Mouse (Mus musculus) forebrain, embryonic 10.5 days (tissue): ENCODE measurements around the gene Nosip. TPM values are rescaled to one million over a fixed set of nuclear protein-coding genes. Genes with fewer than 3 reads are reported as not detected.
"Not testable (repeated sequence)": the region's sequence is repeated elsewhere in the genome, so short reads cannot be mapped to it uniquely, and the experiment has no call there.

Experiments
- DNase-seq: peaks from one replicate; pipeline ENCODE4 v3.0.0-alpha.2; 2017; ENCODE audit warnings: low spot score; ENCODE audit errors: extremely low spot score
- H3K27ac ChIP-seq: fragments of 300-500 bp; sonication (generic); 2 replicates; pipeline ENCODE4 v1.5.1; 2016; ENCODE audit warnings: mild to moderate bottlenecking
- H3K27me3 ChIP-seq: fragments of 300-500 bp; sonication (generic); 2 replicates; pipeline ENCODE4 v1.6.1; 2016; ENCODE audit warnings: mild to moderate bottlenecking; ENCODE audit not compliant: poor library complexity, severe bottlenecking
- H3K36me3 ChIP-seq: fragments of 300-500 bp; sonication (generic); replicated peaks from 2 replicates; pipeline ENCODE4 v1.6.1; 2016; ENCODE audit warnings: mild to moderate bottlenecking, moderate library complexity
- H3K4me1 ChIP-seq: fragments of 300-500 bp; sonication (generic); 2 replicates; pipeline ENCODE4 v1.6.1; 2016
- H3K4me3 ChIP-seq: fragments of 300-500 bp; sonication (generic); 2 replicates; pipeline ENCODE4 v1.5.1; 2016; ENCODE audit warnings: mild to moderate bottlenecking, moderate library complexity
- H3K9me3 ChIP-seq: fragments of 300-500 bp; sonication (generic); 2 replicates; pipeline ENCODE4 v1.6.1; 2016; ENCODE audit warnings: mild to moderate bottlenecking, moderate library complexity
- WGBS: fragments of 180-500 bp; shearing (Covaris S2); methylation state at CpG from one replicate; pipeline ENCODE4 v1.1.7; 2016; 5-methylcytosine and 5-hydroxymethylcytosine counted together
- polyA plus RNA-seq: library from polyadenylated mRNA; unstranded; fragments of >200 nt; fragmentation: Nextera tagmentation; extraction: Ambion mirVana; gene quantifications from 2 replicates; pipeline ENCODE4 v1.2.1, GENCODE M21; 2016

Gene Nosip
- polyA plus RNA-seq, 1 experiment from 2014 or later, result 67.6 TPM

GRCm38 (mm10) chr7:45102441-45102840 is 40.2 kb downstream of the Nosip start:
- Histone ChIP-seq H3K36me3 (no peaks in the 10 kb centered on the region), H3K4me3 (no peak overlapping the region), H3K4me1 (peaks cover 34% of the 10 kb centered on the region), H3K27ac (peak overlapping the region; percentile 40), H3K27me3 (no peaks in the 10 kb centered on the region), H3K9me3 (no peaks in the 10 kb centered on the region)
- 91% methylated on average over 11 of the region's 11 CpGs for WGBS
- no peak for DNase-seq

- peak overlapping the region; percentile 72 for H3K27ac ChIP-seq
- WGBS, result 80% methylated on average over 9 of the region's 9 CpGs
- H3K9me3 ChIP-seq, result no peaks in the 10 kb centered on the region
- H3K4me3 ChIP-seq, result no peak overlapping the region
- no peaks in the 10 kb centered on the region for H3K36me3 ChIP-seq
- no peak for DNase-seq
- peaks cover 32% of the 10 kb centered on the region for H3K4me1 ChIP-seq
- H3K27me3 ChIP-seq, result no peaks in the 10 kb centered on the region
Measured at GRCm38 (mm10) chr7:45102940-45103585, 40.8 kb downstream of the Nosip start.

GRCm38 (mm10) chr7:45103652-45104180 is 41.5 kb downstream of the Nosip start, which contains the start of gene Fcgrt:
Gene Fcgrt (minus strand): TSS chr7:45103851.
- Histone ChIP-seq H3K4me1 (peaks cover 32% of the 10 kb centered on the region), H3K9me3 (no peaks in the 10 kb centered on the region), H3K36me3 (no peaks in the 10 kb centered on the region), H3K4me3 (no peak within 1 kb of the TSS), H3K27ac (peak within 1 kb of the TSS; percentile 72), H3K27me3 (no peaks in the 10 kb centered on the region)
- 80% methylated on average over 7 of the region's 7 CpGs for WGBS
- DNase-seq, result no peak

- Histone ChIP-seq H3K27ac (0 out of 2 replicates have a peak overlapping the region, but pooled peaks have one; percentile 20), H3K4me1 (peaks cover 32% of the 10 kb centered on the region), H3K4me3 (no peak overlapping the region), H3K36me3 (no peaks in the 10 kb centered on the region), H3K9me3 (no peaks in the 10 kb centered on the region), H3K27me3 (no peaks in the 10 kb centered on the region)
- WGBS, result 84% methylated on average over 5 of the region's 5 CpGs
- no peak for DNase-seq
Measured at GRCm38 (mm10) chr7:45104941-45105340, 42.7 kb downstream of the Nosip start.

GRCm38 (mm10) chr7:45105491-45105890 is 43.3 kb downstream of the Nosip start:
- Histone ChIP-seq H3K4me1 (peaks cover 32% of the 10 kb centered on the region), H3K27ac (0 out of 2 replicates have a peak overlapping the region, but pooled peaks have one; percentile 20), H3K4me3 (no peak overlapping the region), H3K27me3 (no peaks in the 10 kb centered on the region), H3K9me3 (no peaks in the 10 kb centered on the region), H3K36me3 (no peaks in the 10 kb centered on the region)
- WGBS, result 85% methylated on average over 8 of the region's 8 CpGs
- no peak for DNase-seq

- WGBS, result 41% methylated on average over 6 of the region's 6 CpGs
- Histone ChIP-seq H3K4me1 (peaks cover 32% of the 10 kb centered on the region), H3K27ac (peak overlapping the region; percentile 77), H3K4me3 (no peak overlapping the region; the same call in 1 of the 2 replicates), H3K36me3 (no peaks in the 10 kb centered on the region), H3K9me3 (no peaks in the 10 kb centered on the region), H3K27me3 (no peaks in the 10 kb centered on the region)
- no peak for DNase-seq
Measured at GRCm38 (mm10) chr7:45106441-45106840, 44.2 kb downstream of the Nosip start.

GRCm38 (mm10) chr7:45107052-45107645 is 44.9 kb downstream of the Nosip start:
- DNase-seq, result no peak
- peak overlapping the region; percentile 63; the same call in 1 of the 2 replicates for H3K27ac ChIP-seq

GRCm38 (mm10) chr7:45110089-45110488 is 47.9 kb downstream of the Nosip start:
- H3K27ac ChIP-seq, H3K9me3 ChIP-seq, H3K27me3 ChIP-seq, DNase-seq, H3K4me3 ChIP-seq, H3K36me3 ChIP-seq: not testable (repeated sequence)
- 94% methylated on average over 4 of the region's 4 CpGs for WGBS
- peaks cover 18% of the 10 kb centered on the region for H3K4me1 ChIP-seq

More at GRCm38 (mm10) chr7:45107052-45107645, 44.9 kb downstream of the Nosip start:
- WGBS, result 50% methylated on average over 5 of the region's 5 CpGs
- Histone ChIP-seq H3K4me1 (peaks cover 32% of the 10 kb centered on the region), H3K36me3 (no peaks in the 10 kb centered on the region), H3K9me3 (no peaks in the 10 kb centered on the region), H3K4me3 (no peak overlapping the region), H3K27me3 (no peaks in the 10 kb centered on the region)

- H3K4me1 ChIP-seq, result peaks cover 4% of the 10 kb centered on the region
- no peak overlapping the region for H3K27ac ChIP-seq
- no peaks in the 10 kb centered on the region for H3K9me3 ChIP-seq
- H3K4me3 ChIP-seq, result no peak overlapping the region
- no peaks in the 10 kb centered on the region for H3K27me3 ChIP-seq
- WGBS, result 71% methylated on average over 2 of the region's 2 CpGs
- no peaks in the 10 kb centered on the region for H3K36me3 ChIP-seq
- DNase-seq, result no peak
Measured at GRCm38 (mm10) chr7:45111940-45112339, 49.7 kb downstream of the Nosip start.

GRCm38 (mm10) chr7:45112529-45112928 is 50.3 kb downstream of the Nosip start:
- Histone ChIP-seq H3K27me3 (no peaks in the 10 kb centered on the region), H3K36me3 (peaks cover 3% of the 10 kb centered on the region), H3K4me3 (no peak overlapping the region), H3K4me1 (no peaks in the 10 kb centered on the region), H3K27ac (no peak overlapping the region), H3K9me3 (no peaks in the 10 kb centered on the region)
- 76% methylated on average over 3 of the region's 3 CpGs for WGBS
- no peak for DNase-seq

- no peaks in the 10 kb centered on the region for H3K4me1 ChIP-seq
- no peaks in the 10 kb centered on the region for H3K9me3 ChIP-seq
- WGBS, result 80% methylated on average over 2 of the region's 2 CpGs
- H3K27ac ChIP-seq, result no peak overlapping the region
- no peak overlapping the region for H3K4me3 ChIP-seq
- no peak for DNase-seq
- peaks cover 12% of the 10 kb centered on the region for H3K36me3 ChIP-seq
- no peaks in the 10 kb centered on the region for H3K27me3 ChIP-seq
Measured at GRCm38 (mm10) chr7:45113476-45113875, 51.2 kb downstream of the Nosip start.

GRCm38 (mm10) chr7:45117566-45117965 is 55.3 kb downstream of the Nosip start:
- Histone ChIP-seq H3K27me3 (no peaks in the 10 kb centered on the region), H3K4me1 (peaks cover 16% of the 10 kb centered on the region), H3K4me3 (no peak overlapping the region), H3K9me3 (no peaks in the 10 kb centered on the region), H3K36me3 (peaks cover 53% of the 10 kb centered on the region), H3K27ac (no peak overlapping the region)
- no peak for DNase-seq
- WGBS, result 88% methylated on average over 8 of the region's 8 CpGs

- Histone ChIP-seq H3K27me3 (no peaks in the 10 kb centered on the region), H3K4me1 (peaks cover 24% of the 10 kb centered on the region)
Measured at GRCm38 (mm10) chr7:45118336-45118735, 56.1 kb downstream of the Nosip start.

More at GRCm38 (mm10) chr7:45118336-45118735, 56.1 kb downstream of the Nosip start:
- no peak overlapping the region for H3K27ac ChIP-seq
- peaks cover 61% of the 10 kb centered on the region for H3K36me3 ChIP-seq
- H3K9me3 ChIP-seq, result no peaks in the 10 kb centered on the region
- H3K4me3 ChIP-seq, result no peak overlapping the region
- no peak for DNase-seq
- 91% methylated on average over 6 of the region's 6 CpGs for WGBS
